ENCODE assay signal across 9 mouse cellular contexts in genomic region chr10:126985127-126985526, GRCm38 (mm10). TPM values are rescaled to one million over a fixed set of nuclear protein-coding genes. Genes with fewer than 3 reads are reported as not detected.
DNase-seq lines count a peak whose midpoint lies in the region; ATAC-seq lines count a peak whose summit lies in the region.
"Had no signal": no experiment of that assay in that cellular context is flagged by ENCODE, and none has a peak within 500 bp of the region (broad histone marks: within the 10 kb centered on the region; RNA-seq: fewer than 3 reads in every experiment).

No protein-coding gene starts in this region.

- no peak for DNase-seq in heart, embryonic 10.5 days (ENCODE audit: low spot score)
- DNase-seq in heart, postnatal 36 days = no peak
- no peak for DNase-seq in lung, adult 18-20 months
- no peak for DNase-seq in left cerebral cortex, postnatal 10 days (ENCODE audit: extremely low spot score in 1 of 2, low spot score in 2 of 2)
- DNase-seq in thymus, postnatal 36 days = no peak

- H3K27me3 ChIP-seq in heart, embryonic 10.5 days (ENCODE audit: insufficient read depth, poor library complexity, severe bottlenecking) = no peaks in the 10 kb centered on the region
- H3K27me3 ChIP-seq in lung, embryonic 15.5 days = no peaks in the 10 kb centered on the region
- H3K27me3 ChIP-seq in hindbrain, embryonic 15.5 days = no peaks in the 10 kb centered on the region
- no peaks in the 10 kb centered on the region for H3K27me3 ChIP-seq in stomach, embryonic 15.5 days (replicated peaks)

- no peak overlapping the region; the same call in 1 of the 2 replicates for H3K9ac ChIP-seq in lung, embryonic 15.5 days
- no peak overlapping the region for H3K9ac ChIP-seq in hindbrain, embryonic 15.5 days
- no peak overlapping the region for H3K9ac ChIP-seq in stomach, embryonic 15.5 days

- no peak overlapping the region; the same call in 1 of the 2 replicates for H3K4me3 ChIP-seq in heart, embryonic 10.5 days
- no peak overlapping the region for H3K4me3 ChIP-seq in lung, embryonic 15.5 days
- no peak overlapping the region for H3K4me3 ChIP-seq in hindbrain, embryonic 15.5 days
- no peak overlapping the region for H3K4me3 ChIP-seq in stomach, embryonic 15.5 days (replicated peaks)

- H3K9me3 ChIP-seq in heart, embryonic 10.5 days = no peaks in the 10 kb centered on the region
- no peaks in the 10 kb centered on the region for H3K9me3 ChIP-seq in lung, embryonic 15.5 days
- no peaks in the 10 kb centered on the region for H3K9me3 ChIP-seq in hindbrain, embryonic 15.5 days
- H3K9me3 ChIP-seq in stomach, embryonic 15.5 days = no peaks in the 10 kb centered on the region

- WGBS in heart, embryonic 10.5 days = 83% methylated on average over 4 of the region's 4 CpGs
- WGBS in lung, embryonic 15.5 days = 70% methylated on average over 4 of the region's 4 CpGs
- WGBS in hindbrain, embryonic 15.5 days = 69% methylated on average over 4 of the region's 4 CpGs
- 76% methylated on average over 4 of the region's 4 CpGs for WGBS in stomach, embryonic 15.5 days

- H3K4me2 ChIP-seq in lung, embryonic 15.5 days = no peak overlapping the region
- H3K4me2 ChIP-seq in hindbrain, embryonic 15.5 days = 0 out of 2 replicates have a peak overlapping the region, but pooled peaks have one; percentile 2
- peak overlapping the region; percentile 77; the same call in 1 of the 2 replicates for H3K4me2 ChIP-seq in stomach, embryonic 15.5 days

- H3K4me1 ChIP-seq in heart, embryonic 10.5 days = peaks cover 95% of the 10 kb centered on the region
- peaks cover 96% of the 10 kb centered on the region for H3K4me1 ChIP-seq in lung, embryonic 15.5 days
- peaks cover 89% of the 10 kb centered on the region for H3K4me1 ChIP-seq in hindbrain, embryonic 15.5 days (replicated peaks)
- H3K4me1 ChIP-seq in stomach, embryonic 15.5 days = peaks cover 95% of the 10 kb centered on the region

- ATAC-seq in lung, embryonic 15.5 days (ENCODE audit: borderline replicate concordance, extremely low read depth, low FRiP score, low TSS enrichment) = no peak
- no peak for ATAC-seq in hindbrain, embryonic 15.5 days (ENCODE audit: low FRiP score, low read depth)
- no peak for ATAC-seq in stomach, embryonic 15.5 days (ENCODE audit: insufficient read depth, low FRiP score, low read depth)

- peak overlapping the region; percentile 78 for H3K27ac ChIP-seq in heart, embryonic 10.5 days
- H3K27ac ChIP-seq in lung, embryonic 15.5 days = peak overlapping the region; percentile 91
- H3K27ac ChIP-seq in hindbrain, embryonic 15.5 days (replicated peaks) = no peak overlapping the region
- H3K27ac ChIP-seq in stomach, embryonic 15.5 days = peak overlapping the region; percentile 85

- peaks cover 3% of the 10 kb centered on the region; the same call in 1 of the 2 replicates for H3K36me3 ChIP-seq in heart, embryonic 10.5 days
- no peaks in the 10 kb centered on the region; the same call in 1 of the 2 replicates for H3K36me3 ChIP-seq in lung, embryonic 15.5 days
- H3K36me3 ChIP-seq in hindbrain, embryonic 15.5 days = no peaks in the 10 kb centered on the region
- H3K36me3 ChIP-seq in stomach, embryonic 15.5 days = no peaks in the 10 kb centered on the region

- intact Hi-C loops in heart, postnatal 36 days (cut with DNase I) = no loop called here
- intact Hi-C loops in left cerebral cortex, postnatal 10 days (cut with DNase I) = no loop called here

RNA-seq across cellular contexts. Expression of gene Ctdsp2, which starts 6.6 kb away (rescaled TPM):
- 37.8 and 46.2 TPM in 2 replicates for polyA plus RNA-seq in heart, embryonic 10.5 days (2016; fragmentation: Nextera tagmentation; extraction: Ambion mirVana)
- 100 to 1,000 TPM; 131 to 136 TPM for total RNA-seq in heart, postnatal 36 days (2021)
- polyA plus RNA-seq in lung, embryonic 15.5 days (2015; fragmentation: Nextera tagmentation; extraction: Ambion mirVana) = 68.6 and 73.1 TPM in 2 replicates
- 19.0 and 19.4 TPM in 2 replicates for polyA plus RNA-seq in hindbrain, embryonic 15.5 days (2015; fragmentation: Nextera tagmentation; extraction: Ambion mirVana)
- 57.0 and 63.2 TPM in 2 replicates for polyA plus RNA-seq in stomach, embryonic 15.5 days (2015; fragmentation: Nextera tagmentation; extraction: Ambion mirVana)
- 10 to 100 TPM; 54.2 to 62.9 TPM for total RNA-seq in left cerebral cortex, postnatal 10 days (2021)

RNA-seq across cellular contexts. Expression of gene Avil, which starts 15.4 kb away (rescaled TPM):
- 0.07 TPM in 1 of 2 replicates, not detected in the other for polyA plus RNA-seq in heart, embryonic 10.5 days (2016; fragmentation: Nextera tagmentation; extraction: Ambion mirVana)
- total RNA-seq in heart, postnatal 36 days (2021) = under 1 TPM; 0.35 to 0.80 TPM
- 0.25 and 0.39 TPM in 2 replicates for polyA plus RNA-seq in lung, embryonic 15.5 days (2015; fragmentation: Nextera tagmentation; extraction: Ambion mirVana)
- polyA plus RNA-seq in hindbrain, embryonic 15.5 days (2015; fragmentation: Nextera tagmentation; extraction: Ambion mirVana) = 4.2 and 11.6 TPM in 2 replicates
- 0.52 and 0.60 TPM in 2 replicates for polyA plus RNA-seq in stomach, embryonic 15.5 days (2015; fragmentation: Nextera tagmentation; extraction: Ambion mirVana)
- total RNA-seq in left cerebral cortex, postnatal 10 days (2021) = under 1 TPM; 0.14 to 0.17 TPM

RNA-seq across cellular contexts. Expression of gene Tsfm, which starts 45.5 kb away (rescaled TPM):
- 114 TPM in 2 replicates for polyA plus RNA-seq in heart, embryonic 10.5 days (2016; fragmentation: Nextera tagmentation; extraction: Ambion mirVana)
- 10 to 100 TPM; 56.1 to 62.2 TPM for total RNA-seq in heart, postnatal 36 days (2021)
- polyA plus RNA-seq in lung, embryonic 15.5 days (2015; fragmentation: Nextera tagmentation; extraction: Ambion mirVana) = 73.2 and 79.2 TPM in 2 replicates
- 61.6 and 64.7 TPM in 2 replicates for polyA plus RNA-seq in hindbrain, embryonic 15.5 days (2015; fragmentation: Nextera tagmentation; extraction: Ambion mirVana)
- polyA plus RNA-seq in stomach, embryonic 15.5 days (2015; fragmentation: Nextera tagmentation; extraction: Ambion mirVana) = 79.9 and 85.2 TPM in 2 replicates
- 10 to 100 TPM; 28.6 to 31.0 TPM for total RNA-seq in left cerebral cortex, postnatal 10 days (2021)

RNA-seq across cellular contexts. Expression of gene Mettl1, which starts 56.1 kb away (rescaled TPM):
- 46.4 and 54.8 TPM in 2 replicates for polyA plus RNA-seq in heart, embryonic 10.5 days (2016; fragmentation: Nextera tagmentation; extraction: Ambion mirVana)
- total RNA-seq in heart, postnatal 36 days (2021) = 1 to 10 TPM; 7.7 to 7.9 TPM
- polyA plus RNA-seq in lung, embryonic 15.5 days (2015; fragmentation: Nextera tagmentation; extraction: Ambion mirVana) = 45.8 and 49.6 TPM in 2 replicates
- polyA plus RNA-seq in hindbrain, embryonic 15.5 days (2015; fragmentation: Nextera tagmentation; extraction: Ambion mirVana) = 22.8 and 25.1 TPM in 2 replicates
- polyA plus RNA-seq in stomach, embryonic 15.5 days (2015; fragmentation: Nextera tagmentation; extraction: Ambion mirVana) = 54.3 and 55.2 TPM in 2 replicates
- 10 to 100 TPM; 10.7 to 12.4 TPM for total RNA-seq in left cerebral cortex, postnatal 10 days (2021)

RNA-seq across cellular contexts. Expression of gene Eef1akmt3, which starts 56.2 kb away (rescaled TPM):
- polyA plus RNA-seq in heart, embryonic 10.5 days (2016; fragmentation: Nextera tagmentation; extraction: Ambion mirVana) = 0.18 and 0.23 TPM in 2 replicates
- total RNA-seq in heart, postnatal 36 days (2021) = not detected
- polyA plus RNA-seq in lung, embryonic 15.5 days (2015; fragmentation: Nextera tagmentation; extraction: Ambion mirVana) = 0.52 and 0.58 TPM in 2 replicates
- 0.14 and 0.22 TPM in 2 replicates for polyA plus RNA-seq in hindbrain, embryonic 15.5 days (2015; fragmentation: Nextera tagmentation; extraction: Ambion mirVana)
- 1.1 and 1.5 TPM in 2 replicates for polyA plus RNA-seq in stomach, embryonic 15.5 days (2015; fragmentation: Nextera tagmentation; extraction: Ambion mirVana)
- under 1 TPM; 0.28 to 0.49 TPM for total RNA-seq in left cerebral cortex, postnatal 10 days (2021)
- total RNA-seq: megakaryocyte-erythroid progenitor cell, adult 5-6 weeks had no signal
